Mouse (Mus musculus): ENCODE data around the gene Klhl6. TPM values are rescaled to one million over a fixed set of nuclear protein-coding genes. Genes with fewer than 3 reads are reported as not detected.

The Klhl6 gene
- polyA plus RNA-seq, 1 experiment from 2014 or later = 9.2 TPM

- Histone ChIP-seq H3K4me3 (no peak overlapping the region), H3K36me3 (replicated peaks) (no peaks in the 10 kb centered on the region), H3K27me3 (ENCODE audit: poor library complexity, severe bottlenecking) (no peaks in the 10 kb centered on the region), H3K9me3 (no peaks in the 10 kb centered on the region), H3K4me1 (no peaks in the 10 kb centered on the region), H3K27ac (no peak overlapping the region)
- DNase-seq (ENCODE audit: extremely low spot score, low spot score) = no peak
- 98% methylated on average over 2 of the region's 2 CpGs for WGBS
Measured at GRCm38 (mm10) chr16:19984884-19985643, 2.2 kb upstream of the Klhl6 start.

- Histone ChIP-seq H3K27me3 (ENCODE audit: poor library complexity, severe bottlenecking) (no peaks in the 10 kb centered on the region), H3K9me3 (no peaks in the 10 kb centered on the region), H3K36me3 (replicated peaks) (no peaks in the 10 kb centered on the region), H3K4me1 (no peaks in the 10 kb centered on the region), H3K27ac (no peak overlapping the region), H3K4me3 (no peak overlapping the region)
- WGBS = 86% methylated on average over 4 of the region's 4 CpGs
- no peak for DNase-seq (ENCODE audit: extremely low spot score, low spot score)
Measured at GRCm38 (mm10) chr16:19983559-19983958, 722 bp upstream of the Klhl6 start.

GRCm38 (mm10) chr16:19981684-19982083, 1.2 kb downstream of the Klhl6 start:
- no peaks in the 10 kb centered on the region for H3K4me1 ChIP-seq
- no peaks in the 10 kb centered on the region for H3K9me3 ChIP-seq
- 86% methylated on average over 2 of the region's 2 CpGs for WGBS
- H3K27ac ChIP-seq = no peak overlapping the region
- H3K36me3 ChIP-seq (replicated peaks) = no peaks in the 10 kb centered on the region
- no peaks in the 10 kb centered on the region for H3K27me3 ChIP-seq (ENCODE audit: poor library complexity, severe bottlenecking)
- H3K4me3 ChIP-seq = no peak overlapping the region
- DNase-seq (ENCODE audit: extremely low spot score, low spot score) = no peak

- Histone ChIP-seq H3K4me1 (no peaks in the 10 kb centered on the region), H3K9me3 (no peaks in the 10 kb centered on the region), H3K4me3 (no peak overlapping the region), H3K36me3 (replicated peaks) (no peaks in the 10 kb centered on the region), H3K27me3 (ENCODE audit: poor library complexity, severe bottlenecking) (no peaks in the 10 kb centered on the region), H3K27ac (no peak overlapping the region)
- DNase-seq (ENCODE audit: extremely low spot score, low spot score) = no peak
- 95% methylated on average over 3 of the region's 3 CpGs for WGBS
Measured at GRCm38 (mm10) chr16:19981006-19981405, 1.8 kb downstream of the Klhl6 start.

- Histone ChIP-seq H3K9me3 (no peaks in the 10 kb centered on the region), H3K4me3 (no peak overlapping the region), H3K4me1 (no peaks in the 10 kb centered on the region), H3K27ac (no peak overlapping the region), H3K36me3 (replicated peaks) (no peaks in the 10 kb centered on the region), H3K27me3 (ENCODE audit: poor library complexity, severe bottlenecking) (no peaks in the 10 kb centered on the region)
- no peak for DNase-seq (ENCODE audit: extremely low spot score, low spot score)
- 84% methylated on average over 2 of the region's 2 CpGs for WGBS
Measured at GRCm38 (mm10) chr16:19979755-19980154, 3.1 kb downstream of the Klhl6 start.

GRCm38 (mm10) chr16:19977282-19977681, 5.6 kb downstream of the Klhl6 start:
- DNase-seq (ENCODE audit: extremely low spot score, low spot score) = no peak
- no peak overlapping the region for H3K27ac ChIP-seq

GRCm38 (mm10) chr16:19976825-19977224, 6.0 kb downstream of the Klhl6 start:
- Histone ChIP-seq H3K27ac (no peak overlapping the region), H3K4me1 (no peaks in the 10 kb centered on the region), H3K27me3 (ENCODE audit: poor library complexity, severe bottlenecking) (no peaks in the 10 kb centered on the region), H3K36me3 (replicated peaks) (no peaks in the 10 kb centered on the region), H3K4me3 (no peak overlapping the region), H3K9me3 (no peaks in the 10 kb centered on the region)
- DNase-seq (ENCODE audit: extremely low spot score, low spot score) = no peak
- 92% methylated on average over 4 of the region's 4 CpGs for WGBS

More at GRCm38 (mm10) chr16:19977282-19977681, 5.6 kb downstream of the Klhl6 start:
- 78% methylated on average over 5 of the region's 5 CpGs for WGBS
- no peaks in the 10 kb centered on the region for H3K4me1 ChIP-seq
- no peaks in the 10 kb centered on the region for H3K27me3 ChIP-seq (ENCODE audit: poor library complexity, severe bottlenecking)
- no peaks in the 10 kb centered on the region for H3K9me3 ChIP-seq
- no peaks in the 10 kb centered on the region for H3K36me3 ChIP-seq (replicated peaks)
- no peak overlapping the region for H3K4me3 ChIP-seq

GRCm38 (mm10) chr16:19975432-19975831, 7.4 kb downstream of the Klhl6 start:
- H3K4me3 ChIP-seq = no peak overlapping the region
- no peaks in the 10 kb centered on the region for H3K36me3 ChIP-seq (replicated peaks)
- H3K27ac ChIP-seq = no peak overlapping the region
- no peaks in the 10 kb centered on the region for H3K4me1 ChIP-seq
- no peak for DNase-seq (ENCODE audit: extremely low spot score, low spot score)
- H3K27me3 ChIP-seq (ENCODE audit: poor library complexity, severe bottlenecking) = no peaks in the 10 kb centered on the region
- WGBS = 85% methylated on average over 4 of the region's 4 CpGs
- no peaks in the 10 kb centered on the region for H3K9me3 ChIP-seq

GRCm38 (mm10) chr16:19973480-19973879, 9.4 kb downstream of the Klhl6 start:
- DNase-seq (ENCODE audit: extremely low spot score, low spot score) = no peak
- Histone ChIP-seq H3K27me3 (ENCODE audit: poor library complexity, severe bottlenecking) (no peaks in the 10 kb centered on the region), H3K4me1 (no peaks in the 10 kb centered on the region), H3K4me3 (no peak overlapping the region), H3K36me3 (replicated peaks) (no peaks in the 10 kb centered on the region), H3K27ac (no peak overlapping the region), H3K9me3 (no peaks in the 10 kb centered on the region)
- 95% methylated on average over 1 of the region's 1 CpGs for WGBS

GRCm38 (mm10) chr16:19972736-19973350, 10.0 kb downstream of the Klhl6 start:
- Histone ChIP-seq H3K27ac (no peak overlapping the region), H3K9me3 (no peaks in the 10 kb centered on the region), H3K36me3 (replicated peaks) (no peaks in the 10 kb centered on the region), H3K27me3 (ENCODE audit: poor library complexity, severe bottlenecking) (no peaks in the 10 kb centered on the region), H3K4me3 (no peak overlapping the region), H3K4me1 (no peaks in the 10 kb centered on the region)
- no peak for DNase-seq (ENCODE audit: extremely low spot score, low spot score)

- DNase-seq (ENCODE audit: extremely low spot score, low spot score) = no peak
- Histone ChIP-seq H3K36me3 (replicated peaks) (no peaks in the 10 kb centered on the region), H3K4me3 (no peak overlapping the region), H3K27ac (no peak overlapping the region), H3K9me3 (no peaks in the 10 kb centered on the region), H3K4me1 (no peaks in the 10 kb centered on the region), H3K27me3 (ENCODE audit: poor library complexity, severe bottlenecking) (no peaks in the 10 kb centered on the region)
- 92% methylated on average over 5 of the region's 5 CpGs for WGBS
Measured at GRCm38 (mm10) chr16:19969506-19969905, 13.3 kb downstream of the Klhl6 start.

GRCm38 (mm10) chr16:19968666-19969065, 14.2 kb downstream of the Klhl6 start:
- Histone ChIP-seq H3K4me1 (no peaks in the 10 kb centered on the region), H3K4me3 (no peak overlapping the region), H3K27ac (no peak overlapping the region), H3K9me3 (no peaks in the 10 kb centered on the region), H3K36me3 (replicated peaks) (no peaks in the 10 kb centered on the region), H3K27me3 (ENCODE audit: poor library complexity, severe bottlenecking) (no peaks in the 10 kb centered on the region)
- DNase-seq (ENCODE audit: extremely low spot score, low spot score) = no peak
- 90% methylated on average over 4 of the region's 4 CpGs for WGBS

GRCm38 (mm10) chr16:19967897-19968392, 14.9 kb downstream of the Klhl6 start:
- DNase-seq (ENCODE audit: extremely low spot score, low spot score) = no peak
- H3K4me3 ChIP-seq = no peak overlapping the region
- H3K4me1 ChIP-seq = no peaks in the 10 kb centered on the region
- H3K27ac ChIP-seq = no peak overlapping the region
- no peaks in the 10 kb centered on the region for H3K27me3 ChIP-seq (ENCODE audit: poor library complexity, severe bottlenecking)
- 90% methylated on average over 1 of the region's 1 CpGs for WGBS
- no peaks in the 10 kb centered on the region for H3K36me3 ChIP-seq (replicated peaks)
- H3K9me3 ChIP-seq = no peaks in the 10 kb centered on the region

Measured in forebrain, embryonic 10.5 days (tissue).